Mouse (Mus musculus) thymus, adult 2 months (tissue): Measurements from ENCODE around the gene Sprr2j-ps.

Experiments
- CTCF ChIP-seq: fragments of 200-500 bp; IDR thresholded peaks from 2 replicates; pipeline ENCODE4 v1.5.1; 2012; ENCODE audit warnings: mild to moderate bottlenecking, control low read depth, low read length, moderate library complexity, borderline replicate concordance; ENCODE audit not compliant: control insufficient read depth, poor library complexity, insufficient read depth; ENCODE audit errors: extremely low read depth
- POLR2A ChIP-seq: fragments of 200-500 bp; IDR thresholded peaks from 2 replicates; pipeline ENCODE4 v1.6.1; 2012; ENCODE audit warnings: mild to moderate bottlenecking, low read length, control low read depth, moderate library complexity; ENCODE audit not compliant: control insufficient read depth, poor library complexity, insufficient read depth; ENCODE audit errors: extremely low read depth

DNA sequence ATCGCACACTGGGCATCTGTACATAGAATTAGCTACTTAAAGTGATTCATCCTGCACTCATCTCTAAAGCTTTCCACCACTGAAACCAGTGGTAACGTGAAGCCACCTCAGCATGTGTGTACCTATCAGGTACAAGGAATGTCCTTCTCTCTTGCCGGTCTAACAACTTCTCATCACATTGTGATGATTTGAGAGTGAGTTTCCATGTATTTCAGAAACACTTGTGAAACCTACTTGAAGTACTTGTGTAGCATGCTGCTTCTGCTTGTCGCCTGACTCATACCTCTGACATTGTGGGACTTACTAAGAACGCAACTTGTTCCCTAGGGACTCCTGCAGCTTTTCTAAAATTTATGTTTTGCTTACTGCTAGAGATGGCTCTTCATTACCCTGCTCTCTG, 37.3 kb downstream of the Sprr2j-ps start:
- TF ChIP-seq POLR2A: no peak
- no peak for TF ChIP-seq CTCF
